Mouse (Mus musculus): ENCODE data around the gene Ttc7.
"Not testable (repeated sequence)": the region's sequence is repeated elsewhere in the genome, so short reads cannot be mapped to it uniquely, and the experiment has no call there.

Gene Ttc7

DNA sequence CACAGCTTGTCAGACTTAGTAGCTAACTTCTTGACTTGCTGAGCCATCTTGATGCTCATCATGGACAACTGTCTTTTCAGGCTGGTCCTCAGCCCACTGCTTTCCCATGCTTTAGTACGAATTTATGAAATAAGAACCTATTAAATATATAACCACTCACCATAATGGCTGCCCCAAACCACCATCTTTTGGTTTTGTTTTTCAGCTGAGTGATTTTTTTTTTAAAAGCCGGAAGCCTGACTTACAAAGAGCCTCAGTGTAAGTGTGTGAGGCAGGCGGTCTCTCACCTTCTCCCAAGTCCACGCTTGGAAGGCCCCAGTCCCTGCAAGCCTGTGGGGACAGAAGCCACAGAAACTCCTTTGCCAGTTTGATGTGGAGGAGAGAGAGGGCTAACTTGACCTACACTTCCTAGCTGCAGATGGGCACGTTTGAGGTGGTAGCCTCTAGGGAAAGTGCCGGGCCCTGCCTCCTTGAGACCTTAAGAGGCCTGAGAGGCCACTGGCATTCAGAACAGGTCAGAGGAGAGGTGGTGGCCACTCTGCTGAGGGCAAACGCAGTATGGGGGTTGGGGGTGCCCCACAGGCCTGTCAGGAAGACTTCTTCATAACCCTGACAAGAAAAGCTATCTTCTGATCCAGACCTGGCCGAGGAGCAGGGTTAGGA is 3.9 kb downstream of the Ttc7 start:
- no peak for DNase-seq (ENCODE audit: low read depth)

DNA sequence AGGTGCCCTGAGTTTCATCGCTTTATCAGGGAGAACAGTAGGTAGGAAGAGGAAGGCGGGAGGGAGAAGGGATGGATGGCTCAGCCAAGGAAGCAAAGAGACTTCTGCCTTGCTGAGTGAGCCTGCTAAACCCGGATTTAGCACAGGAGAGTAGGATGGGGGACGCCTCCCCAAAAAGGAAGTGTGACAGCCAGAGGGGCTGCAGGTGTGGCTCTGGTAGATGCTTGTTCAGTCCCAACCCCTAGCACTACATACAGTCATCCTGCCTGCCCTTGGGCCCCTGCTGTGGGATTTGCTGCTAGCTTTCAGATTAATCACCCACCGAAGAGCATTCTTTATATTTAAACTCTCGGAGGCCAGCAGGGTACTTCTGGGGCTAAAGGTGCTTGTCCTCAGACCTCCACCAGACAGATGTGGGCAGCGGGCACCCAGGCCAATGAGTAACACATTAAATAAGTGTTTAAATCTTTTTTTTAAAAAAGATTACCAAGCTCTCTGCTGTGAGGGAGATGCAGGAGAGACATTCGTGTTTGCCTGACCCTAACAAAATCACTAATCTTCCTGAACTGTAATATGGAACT is 4.6 kb downstream of the Ttc7 start:
- DNase-seq (ENCODE audit: low read depth): no peak

DNA sequence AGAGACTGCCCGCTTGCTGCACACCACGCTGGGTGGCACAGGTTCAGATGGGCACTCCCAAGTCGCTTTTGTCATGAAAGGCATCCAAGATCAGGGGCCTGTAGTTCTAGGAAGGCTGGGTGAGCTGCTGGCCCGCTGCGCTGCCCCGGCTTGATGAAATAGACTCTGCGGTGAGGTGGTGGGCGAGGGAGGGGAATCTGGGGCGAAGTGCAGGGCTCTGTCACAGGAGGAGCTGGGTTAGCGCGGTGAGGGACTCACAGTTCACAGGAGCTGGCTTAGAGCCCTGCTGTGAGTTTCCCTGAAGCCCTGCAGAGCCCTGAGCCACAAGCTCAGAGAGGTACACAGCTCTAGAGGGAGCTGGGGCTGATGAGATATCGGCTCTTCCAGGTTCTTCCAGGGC is 5.4 kb downstream of the Ttc7 start:
- DNase-seq (ENCODE audit: low read depth): no peak

DNA sequence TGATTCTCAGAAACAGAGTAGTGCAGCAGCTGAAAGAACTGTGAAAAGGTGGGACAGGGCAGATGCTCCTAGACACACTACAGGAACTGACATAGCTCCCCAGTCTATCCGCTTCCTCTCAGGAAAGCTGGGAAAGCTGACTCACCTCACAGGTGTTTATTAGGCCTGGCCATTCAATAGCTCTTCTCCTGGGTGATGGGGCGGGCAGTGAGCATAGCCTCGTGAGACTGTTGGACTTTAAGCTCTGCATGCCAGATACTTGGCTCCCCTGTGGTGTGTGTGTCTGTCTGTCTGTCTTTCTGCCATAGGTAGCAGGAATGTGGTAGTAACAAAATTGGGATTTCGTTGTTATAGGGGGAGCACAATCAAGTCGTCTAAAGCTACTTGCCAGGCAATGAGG is 6.7 kb downstream of the Ttc7 start:
- no peak for DNase-seq (ENCODE audit: low read depth)

GRCm38 (mm10) chr17:87291037-87291436 is 8.4 kb downstream of the Ttc7 start:
- no peak for DNase-seq (ENCODE audit: low read depth)

DNA sequence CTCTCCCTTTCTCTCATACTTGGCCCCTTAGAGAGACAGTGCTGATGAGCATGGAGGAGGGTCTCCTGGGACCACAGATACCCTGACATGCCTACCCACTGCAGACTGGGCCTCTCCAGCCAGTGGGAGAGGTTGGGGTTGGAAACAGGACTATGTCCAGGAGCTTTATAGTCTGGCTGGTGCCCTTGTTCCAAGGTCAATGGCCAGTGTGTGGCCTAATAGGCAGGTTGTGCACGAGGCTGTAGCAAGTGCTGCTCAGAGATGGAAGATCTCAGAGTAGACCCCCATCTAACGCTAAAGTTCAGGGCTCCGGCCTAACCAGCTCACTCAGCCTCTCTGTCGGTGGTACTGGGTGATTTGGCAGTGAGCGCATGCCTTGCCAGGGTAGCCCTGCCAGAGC is 9.1 kb downstream of the Ttc7 start:
- DNase-seq (ENCODE audit: low read depth): no peak

GRCm38 (mm10) chr17:87293125-87293524 is 10.4 kb downstream of the Ttc7 start:
- no peak for DNase-seq (ENCODE audit: low read depth)

DNA sequence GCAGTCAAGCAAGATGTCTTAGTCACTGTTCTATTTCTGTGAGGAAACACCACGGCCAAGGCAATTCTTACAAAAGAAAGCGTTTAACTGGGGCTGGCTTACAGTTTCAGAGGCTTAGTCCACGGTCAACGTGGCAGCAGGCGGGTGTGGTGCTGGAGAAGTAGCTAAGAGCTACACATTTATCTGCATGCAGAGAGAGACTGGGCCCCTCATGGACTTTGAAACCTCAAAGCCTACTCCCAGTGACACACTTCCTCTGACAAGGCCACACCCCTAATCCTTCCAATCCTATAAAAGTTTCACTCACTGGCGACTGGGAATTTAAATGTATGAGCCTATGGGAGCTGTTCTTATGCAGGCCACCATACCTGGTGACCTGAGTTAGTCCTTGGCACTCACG is 13.1 kb downstream of the Ttc7 start:
- no peak for DNase-seq (ENCODE audit: low read depth)

GRCm38 (mm10) chr17:87296701-87297100 is 14.0 kb downstream of the Ttc7 start:
- DNase-seq (ENCODE audit: low read depth): not testable (repeated sequence)

GRCm38 (mm10) chr17:87298944-87299343 is 16.3 kb downstream of the Ttc7 start:
- no peak for DNase-seq (ENCODE audit: low read depth)

GRCm38 (mm10) chr17:87300340-87300739 is 17.7 kb downstream of the Ttc7 start:
- no peak for DNase-seq (ENCODE audit: low read depth)

DNA sequence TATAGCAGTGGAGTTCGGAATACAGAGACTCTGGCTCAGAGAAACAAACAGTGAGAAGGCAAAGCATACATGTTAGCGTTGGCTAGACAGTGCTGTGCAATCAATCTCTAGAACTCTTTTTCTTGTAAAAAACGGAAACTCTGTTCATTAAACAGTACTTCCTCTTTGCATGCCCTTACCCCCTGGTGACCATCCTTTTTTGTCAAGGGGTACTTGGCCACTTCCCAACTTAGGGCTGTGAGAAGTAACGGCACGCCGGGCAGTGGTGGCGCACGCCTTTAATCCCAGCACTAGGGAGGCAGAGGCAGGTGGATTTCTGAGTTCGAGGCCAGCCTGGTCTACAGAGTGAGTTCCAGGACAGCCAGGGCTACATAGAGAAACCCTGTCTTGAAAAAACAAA is 18.9 kb downstream of the Ttc7 start:
- not testable (repeated sequence) for DNase-seq (ENCODE audit: low read depth)

DNA sequence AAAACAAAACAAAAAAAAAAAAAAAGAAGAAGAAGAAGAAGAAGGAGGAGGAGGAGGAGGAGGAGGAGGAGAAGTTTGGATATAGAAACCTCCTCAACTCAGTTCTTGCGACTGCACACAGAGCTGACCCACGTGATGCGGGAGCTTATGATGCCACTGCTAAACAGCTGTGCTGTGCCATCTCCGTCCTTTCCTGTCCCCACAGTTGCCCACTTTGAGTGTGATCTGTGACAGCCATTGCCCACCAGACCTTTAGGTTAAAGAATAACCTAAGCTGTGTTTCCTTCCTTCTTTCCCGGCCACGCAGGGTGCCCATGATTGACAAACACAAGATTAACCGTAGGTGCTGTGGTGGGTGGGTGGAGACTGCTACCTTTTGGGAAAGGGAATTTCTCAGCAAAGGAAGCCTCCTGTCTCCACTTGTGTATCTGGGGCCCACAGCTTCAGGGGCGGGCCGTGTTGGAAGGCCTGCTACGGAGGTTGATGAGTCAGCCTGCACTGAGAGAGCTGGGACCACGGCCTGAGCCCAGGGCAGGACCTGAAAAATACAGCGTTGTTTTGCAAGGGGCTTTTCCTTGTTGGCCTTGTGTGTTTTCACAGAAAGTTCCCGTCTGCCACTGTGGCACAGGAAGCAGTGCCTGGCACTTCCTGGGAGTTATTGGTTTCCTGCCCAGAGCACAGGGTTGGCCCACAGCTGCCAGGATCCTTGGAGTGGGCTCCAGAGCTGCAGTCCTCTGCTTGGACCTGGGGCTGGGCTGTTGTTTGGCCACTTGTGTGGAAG is 19.5 kb downstream of the Ttc7 start:
- peak; percentile 62 for DNase-seq (ENCODE audit: low read depth)

GRCm38 (mm10) chr17:87304151-87304894 is 21.6 kb downstream of the Ttc7 start:
- no peak for DNase-seq (ENCODE audit: low read depth)

DNA sequence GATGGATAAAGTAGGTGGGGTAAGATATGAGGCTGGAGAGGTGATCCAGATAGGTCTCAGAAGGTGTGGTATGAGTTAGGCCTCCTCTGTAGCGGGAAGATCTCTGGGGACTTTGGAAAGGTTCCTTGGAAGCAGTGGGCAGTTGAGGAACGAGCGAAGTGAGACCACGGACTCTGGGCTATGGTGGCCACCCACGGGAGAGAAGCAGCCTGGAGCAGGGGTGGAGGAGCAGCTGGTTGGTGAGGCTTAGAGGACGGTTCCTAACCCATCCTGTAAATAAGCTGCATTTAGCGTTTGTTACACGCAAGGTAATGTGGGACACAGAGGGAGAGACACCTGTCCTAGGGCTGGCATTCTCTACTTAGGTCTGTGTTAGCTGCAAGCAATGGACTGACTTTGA is 22.4 kb downstream of the Ttc7 start:
- no peak for DNase-seq (ENCODE audit: low read depth)

GRCm38 (mm10) chr17:87306746-87307145 is 24.1 kb downstream of the Ttc7 start:
- no peak for DNase-seq (ENCODE audit: low read depth)

DNA sequence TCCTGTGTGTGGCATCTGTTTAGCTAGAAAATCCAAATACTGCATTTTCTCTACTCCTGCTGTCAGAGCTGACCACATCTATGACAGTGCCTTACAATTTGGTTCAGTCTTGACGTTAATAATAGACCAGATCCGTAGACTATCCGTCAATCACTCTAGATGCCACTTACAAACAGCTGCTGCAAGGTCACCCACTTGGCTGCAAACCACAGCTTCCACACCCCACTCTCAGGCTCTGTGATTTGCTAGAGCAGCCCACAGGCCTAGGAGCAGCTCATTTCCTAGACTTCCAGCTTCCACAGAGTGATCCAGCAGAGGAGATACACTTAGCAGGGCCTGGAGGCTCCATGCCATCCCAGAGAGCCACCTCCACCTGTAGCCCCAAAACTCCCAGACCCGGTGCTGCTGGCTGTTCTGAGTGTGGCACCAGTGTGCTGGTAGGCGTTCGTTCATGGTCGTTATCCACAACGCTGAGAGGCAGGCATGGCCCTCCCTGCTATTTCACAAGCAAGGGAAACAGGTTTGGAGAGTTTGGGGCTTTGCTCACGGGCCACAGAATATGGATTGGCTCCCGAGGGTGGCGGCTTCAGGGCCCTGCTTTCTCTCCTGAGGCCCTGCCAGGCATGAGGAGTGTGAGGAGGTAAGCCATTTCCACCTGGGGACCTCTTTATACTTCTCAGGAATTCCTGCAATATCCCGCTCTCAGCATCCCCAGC is 26.5 kb downstream of the Ttc7 start:
- DNase-seq (ENCODE audit: low read depth): no peak

GRCm38 (mm10) chr17:87310497-87310896 is 27.8 kb downstream of the Ttc7 start:
- no peak for DNase-seq (ENCODE audit: low read depth)

DNA sequence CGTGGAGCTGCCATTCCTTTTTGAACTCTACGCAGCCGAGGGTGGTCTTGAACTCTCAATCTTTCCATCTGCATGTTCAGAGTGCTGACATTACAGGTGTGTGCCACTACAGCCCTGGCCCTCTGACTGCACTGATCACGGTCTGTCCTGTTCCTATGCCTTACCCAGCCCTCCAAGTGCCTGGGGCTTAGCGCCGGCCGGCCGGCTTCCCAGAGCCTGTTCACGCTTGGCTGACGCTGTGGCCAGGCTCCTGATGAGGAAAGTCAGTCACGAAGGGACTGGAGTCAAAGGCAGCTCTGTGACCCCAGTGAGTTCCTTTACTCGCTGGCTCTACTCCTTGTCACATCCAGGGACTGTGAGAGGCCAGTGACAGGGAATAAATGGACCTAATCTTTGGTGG is 29.7 kb downstream of the Ttc7 start:
- no peak for DNase-seq (ENCODE audit: low read depth)

GRCm38 (mm10) chr17:87312924-87313870 is 30.5 kb downstream of the Ttc7 start:
- peak; percentile 79 for DNase-seq (ENCODE audit: low read depth)

- DNase-seq (ENCODE audit: low read depth): no peak
These were observed 31.4 kb downstream of the Ttc7 start for GRCm38 (mm10) chr17:87314121-87314520.
